Mouse (Mus musculus) neural tube, embryonic 13.5 days (tissue): ENCODE results near the gene Xpo6. TPM values are rescaled to one million over a fixed set of nuclear protein-coding genes. Genes with fewer than 3 reads are reported as not detected.

Experiments used
- ATAC-seq: fragments of 200-750 bp; cut with Nextera tagmentation; 2 replicates; pipeline ENCODE4 v1.8.0; 2017; ENCODE audit warnings: low read depth, mild to moderate bottlenecking, moderate TSS enrichment, moderate library complexity
- H3K27ac ChIP-seq: fragments of 300-500 bp; sonication (generic); replicated peaks from 2 replicates; pipeline ENCODE4 v1.5.1; 2015; ENCODE audit warnings: moderate library complexity, mild to moderate bottlenecking, inconsistent platforms
- H3K27me3 ChIP-seq: fragments of 300-500 bp; sonication (generic); 2 replicates; pipeline ENCODE4 v1.6.1; 2015; ENCODE audit warnings: mild to moderate bottlenecking, inconsistent platforms
- H3K36me3 ChIP-seq: fragments of 300-500 bp; sonication (generic); 2 replicates; pipeline ENCODE4 v1.6.1; 2015; ENCODE audit warnings: mild to moderate bottlenecking, inconsistent platforms
- H3K4me1 ChIP-seq: fragments of 300-500 bp; sonication (generic); replicated peaks from 2 replicates; pipeline ENCODE4 v1.6.1; 2015; ENCODE audit warnings: inconsistent platforms
- H3K4me2 ChIP-seq: fragments of 300-500 bp; sonication (generic); 2 replicates; pipeline ENCODE4 v1.6.1; 2015; ENCODE audit warnings: inconsistent platforms, mild to moderate bottlenecking, moderate library complexity
- H3K4me3 ChIP-seq: fragments of 300-500 bp; sonication (generic); 2 replicates; pipeline ENCODE4 v1.5.1; 2015; ENCODE audit warnings: mild to moderate bottlenecking, inconsistent platforms
- H3K9ac ChIP-seq: fragments of 300-500 bp; sonication (generic); 2 replicates; pipeline ENCODE4 v1.6.1; 2015; ENCODE audit warnings: moderate library complexity, mild to moderate bottlenecking, inconsistent platforms
- H3K9me3 ChIP-seq: fragments of 300-500 bp; sonication (generic); 2 replicates; pipeline ENCODE4 v1.6.1; 2016; ENCODE audit warnings: inconsistent platforms
- WGBS: fragments of 180-500 bp; shearing (Covaris S2); methylation state at CpG from one replicate; pipeline ENCODE4 v1.1.7; 2015; 5-methylcytosine and 5-hydroxymethylcytosine counted together
- polyA plus RNA-seq: library from polyadenylated mRNA; unstranded; fragments of >200 nt; fragmentation: Nextera tagmentation; extraction: Ambion mirVana; gene quantifications from 2 replicates; pipeline ENCODE4 v1.2.1, GENCODE M21; 2015

Gene Xpo6
- polyA plus RNA-seq = 47.8 and 54.7 TPM in 2 replicates

- Histone ChIP-seq H3K4me1 (peaks cover 39% of the 10 kb centered on the region), H3K9me3 (no peaks in the 10 kb centered on the region), H3K9ac (peak within 1 kb of the TSS; percentile 99), H3K36me3 (no peaks in the 10 kb centered on the region), H3K4me3 (peak within 1 kb of the TSS; percentile 96), H3K27me3 (no peaks in the 10 kb centered on the region), H3K4me2 (peak within 1 kb of the TSS; percentile 90), H3K27ac (peak within 1 kb of the TSS; percentile 91)
- WGBS = 1% methylated on average over 49 of the region's 57 CpGs
- ATAC-seq = peak; percentile 97
These were observed at the start of gene Xpo6 for GRCm38 (mm10) chr7:126200178-126200996. Gene Xpo6, minus strand, starts transcription at chr7:126200501.

GRCm38 (mm10) chr7:126249986-126250385 lies 49.7 kb upstream of the Xpo6 start:
- H3K9me3 ChIP-seq = no peaks in the 10 kb centered on the region
- H3K4me3 ChIP-seq = no peak overlapping the region
- peaks cover 5% of the 10 kb centered on the region; the same call in 1 of the 2 replicates for H3K27me3 ChIP-seq
- H3K9ac ChIP-seq = no peak overlapping the region
- H3K4me2 ChIP-seq = 0 out of 2 replicates have a peak overlapping the region, but pooled peaks have one; percentile 5
- H3K4me1 ChIP-seq = peaks cover 10% of the 10 kb centered on the region
- no peak for ATAC-seq
- no peaks in the 10 kb centered on the region for H3K36me3 ChIP-seq
- 79% methylated on average over 3 of the region's 3 CpGs for WGBS
- H3K27ac ChIP-seq = no peak overlapping the region

GRCm38 (mm10) chr7:126249146-126249545 lies 48.8 kb upstream of the Xpo6 start:
- H3K4me2 ChIP-seq = peak overlapping the region; percentile 21; the same call in 1 of the 2 replicates
- peaks cover 5% of the 10 kb centered on the region; the same call in 1 of the 2 replicates for H3K27me3 ChIP-seq
- H3K4me1 ChIP-seq = peaks cover 10% of the 10 kb centered on the region
- H3K9ac ChIP-seq = no peak overlapping the region
- no peak overlapping the region for H3K27ac ChIP-seq
- no peaks in the 10 kb centered on the region for H3K36me3 ChIP-seq
- H3K4me3 ChIP-seq = peak overlapping the region; percentile 19; the same call in 1 of the 2 replicates
- ATAC-seq = no peak
- no peaks in the 10 kb centered on the region for H3K9me3 ChIP-seq
- WGBS = 79% methylated on average over 5 of the region's 5 CpGs

- Histone ChIP-seq H3K9me3 (no peaks in the 10 kb centered on the region), H3K4me3 (peak overlapping the region; percentile 19; the same call in 1 of the 2 replicates), H3K27ac (no peak overlapping the region), H3K36me3 (no peaks in the 10 kb centered on the region), H3K4me2 (peak overlapping the region; percentile 21), H3K4me1 (peaks cover 10% of the 10 kb centered on the region), H3K27me3 (peaks cover 5% of the 10 kb centered on the region; the same call in 1 of the 2 replicates), H3K9ac (peak overlapping the region; percentile 12; the same call in 1 of the 2 replicates)
- 46% methylated on average over 17 of the region's 17 CpGs for WGBS
- no peak for ATAC-seq
These were observed 48.4 kb upstream of the Xpo6 start for GRCm38 (mm10) chr7:126248641-126249141.

- Histone ChIP-seq H3K27me3 (peaks cover 5% of the 10 kb centered on the region; the same call in 1 of the 2 replicates), H3K4me3 (peak overlapping the region; percentile 19; the same call in 1 of the 2 replicates), H3K27ac (no peak overlapping the region), H3K4me1 (peaks cover 10% of the 10 kb centered on the region), H3K4me2 (peak overlapping the region; percentile 21), H3K9me3 (no peaks in the 10 kb centered on the region), H3K9ac (peak overlapping the region; percentile 12; the same call in 1 of the 2 replicates), H3K36me3 (no peaks in the 10 kb centered on the region)
- 0 out of 2 replicates have a peak, but pooled peaks have one; percentile 36 for ATAC-seq
- 5% methylated on average over 6 of the region's 6 CpGs for WGBS
These were observed 47.8 kb upstream of the Xpo6 start for GRCm38 (mm10) chr7:126248088-126248487.

- no peak overlapping the region for H3K27ac ChIP-seq
- H3K9me3 ChIP-seq = no peaks in the 10 kb centered on the region
- peaks cover 5% of the 10 kb centered on the region; the same call in 1 of the 2 replicates for H3K27me3 ChIP-seq
- WGBS = 70% methylated on average over 6 of the region's 6 CpGs
- no peak overlapping the region for H3K4me3 ChIP-seq
- H3K4me1 ChIP-seq = peaks cover 10% of the 10 kb centered on the region
- H3K36me3 ChIP-seq = no peaks in the 10 kb centered on the region
- ATAC-seq = no peak
- no peak overlapping the region for H3K9ac ChIP-seq
- H3K4me2 ChIP-seq = no peak overlapping the region
These were observed 44.0 kb upstream of the Xpo6 start for GRCm38 (mm10) chr7:126244168-126244750.

DNA sequence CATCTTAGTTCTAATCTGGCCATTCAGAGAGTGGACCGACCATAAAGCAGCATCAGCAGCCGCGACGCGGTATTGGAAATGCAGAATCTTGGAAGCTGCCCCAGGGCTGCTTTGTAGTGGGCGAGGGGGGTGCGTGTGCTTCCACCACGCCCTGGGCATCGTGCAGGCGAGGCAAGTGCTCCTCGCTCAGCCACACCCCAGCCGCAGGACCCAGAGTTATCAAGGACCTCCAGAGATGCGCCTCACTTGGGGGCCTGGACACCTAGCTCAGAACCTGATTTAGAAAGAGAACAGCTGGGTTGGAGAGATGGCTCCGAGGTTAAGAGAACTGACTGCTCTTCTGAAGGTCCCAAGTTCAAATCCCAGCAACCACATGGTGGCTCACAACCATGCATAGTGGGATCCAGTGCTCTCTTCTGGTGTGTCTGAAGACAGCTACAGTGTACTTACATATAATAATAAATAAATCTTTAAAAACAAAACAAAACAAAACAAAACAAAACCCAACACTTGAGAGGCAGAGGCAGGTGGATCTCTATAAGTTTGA lies 40.6 kb upstream of the Xpo6 start:
- Histone ChIP-seq H3K9ac (no peak overlapping the region), H3K4me2 (no peak overlapping the region), H3K27me3 (no peaks in the 10 kb centered on the region), H3K9me3 (no peaks in the 10 kb centered on the region), H3K27ac (no peak overlapping the region), H3K4me1 (no peaks in the 10 kb centered on the region), H3K36me3 (no peaks in the 10 kb centered on the region), H3K4me3 (no peak overlapping the region)
- ATAC-seq = no peak
- WGBS = 87% methylated on average over 14 of the region's 14 CpGs

- H3K4me1 ChIP-seq = no peaks in the 10 kb centered on the region
- H3K9me3 ChIP-seq = no peaks in the 10 kb centered on the region
- no peak for ATAC-seq
- WGBS = 76% methylated on average over 5 of the region's 5 CpGs
- H3K27ac ChIP-seq = no peak overlapping the region
- H3K36me3 ChIP-seq = no peaks in the 10 kb centered on the region
- H3K4me3 ChIP-seq = no peak overlapping the region
- no peaks in the 10 kb centered on the region for H3K27me3 ChIP-seq
- no peak overlapping the region for H3K9ac ChIP-seq
- no peak overlapping the region for H3K4me2 ChIP-seq
These were observed 36.5 kb upstream of the Xpo6 start for GRCm38 (mm10) chr7:126236794-126237192.

DNA sequence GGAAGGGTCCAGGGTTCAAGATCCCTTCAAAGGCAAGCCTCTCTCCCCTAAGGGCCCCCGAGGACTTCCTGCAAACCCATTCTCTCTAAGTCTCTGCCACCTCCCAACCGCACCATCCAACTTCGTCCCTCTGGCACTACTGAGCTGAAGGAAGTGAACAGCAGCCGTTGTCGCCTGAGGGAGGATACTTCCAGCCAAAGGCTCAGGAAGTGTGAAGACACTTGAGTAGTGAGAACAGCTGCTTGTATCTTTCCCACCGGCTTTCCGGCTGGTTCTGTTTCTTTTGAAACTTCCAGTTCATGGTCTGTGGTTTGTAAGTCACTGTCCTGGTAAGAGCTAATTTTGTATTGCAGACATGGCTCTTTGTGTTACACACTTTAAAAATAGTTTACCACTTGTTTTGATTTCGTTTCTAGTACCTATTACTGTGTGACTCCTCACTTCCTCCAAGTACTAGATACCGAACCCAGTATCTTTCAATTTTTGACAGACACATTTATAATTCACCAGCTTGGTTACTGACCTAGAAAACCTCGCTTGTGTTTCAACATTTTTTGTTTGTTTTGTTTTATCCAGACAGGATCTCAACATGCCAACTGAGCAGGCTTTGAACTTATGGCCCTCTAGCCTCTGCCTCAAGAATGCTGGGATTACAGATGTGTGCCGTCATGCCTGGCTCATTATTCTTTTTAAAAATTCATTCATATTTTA lies 35.9 kb upstream of the Xpo6 start:
- H3K9ac ChIP-seq = no peak overlapping the region
- no peaks in the 10 kb centered on the region for H3K9me3 ChIP-seq
- no peaks in the 10 kb centered on the region for H3K27me3 ChIP-seq
- WGBS = 68% methylated on average over 11 of the region's 11 CpGs
- ATAC-seq = no peak
- H3K4me1 ChIP-seq = no peaks in the 10 kb centered on the region
- H3K4me2 ChIP-seq = no peak overlapping the region
- no peak overlapping the region for H3K4me3 ChIP-seq
- H3K36me3 ChIP-seq = no peaks in the 10 kb centered on the region
- no peak overlapping the region for H3K27ac ChIP-seq

GRCm38 (mm10) chr7:126234611-126235010 lies 34.3 kb upstream of the Xpo6 start:
- Histone ChIP-seq H3K27me3 (no peaks in the 10 kb centered on the region), H3K9me3 (no peaks in the 10 kb centered on the region), H3K4me1 (no peaks in the 10 kb centered on the region), H3K36me3 (no peaks in the 10 kb centered on the region), H3K9ac (no peak overlapping the region), H3K4me2 (no peak overlapping the region), H3K4me3 (no peak overlapping the region), H3K27ac (no peak overlapping the region)
- ATAC-seq = no peak
- 91% methylated on average over 3 of the region's 3 CpGs for WGBS

DNA sequence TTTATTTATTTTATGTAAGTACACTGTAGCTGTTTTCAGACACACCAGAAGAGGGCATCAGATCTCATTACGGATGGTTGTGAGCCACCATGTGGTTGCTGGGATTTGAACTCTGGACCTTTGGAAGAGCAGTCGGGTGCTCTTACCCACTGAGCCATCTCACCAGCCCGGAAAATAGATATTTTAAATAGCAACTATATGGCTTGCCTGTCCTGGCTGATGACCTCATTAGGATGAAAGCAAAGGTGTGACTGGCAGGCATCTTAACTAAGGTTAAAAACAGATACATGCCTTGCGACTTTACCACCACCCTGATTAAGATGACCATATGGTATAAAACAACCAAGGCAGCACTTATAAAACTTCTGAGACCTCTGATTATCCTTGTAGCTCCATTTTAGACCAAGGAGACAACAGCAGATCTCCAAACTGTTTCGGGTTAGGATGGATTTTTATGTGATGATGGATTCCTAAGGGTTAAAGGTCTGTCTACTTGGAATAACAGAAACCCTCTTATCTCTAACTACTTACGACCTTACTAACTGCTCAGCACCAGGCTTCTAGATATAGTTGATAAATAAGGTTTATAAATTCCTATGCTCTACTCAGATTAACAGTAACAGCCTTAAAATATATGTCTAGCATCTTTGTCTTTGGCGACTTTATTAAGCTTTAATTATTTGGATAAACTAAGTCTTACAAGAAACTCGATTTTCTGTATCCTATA lies 32.2 kb upstream of the Xpo6 start:
- H3K9ac ChIP-seq = no peak overlapping the region
- H3K4me3 ChIP-seq = no peak overlapping the region
- ATAC-seq = no peak
- H3K4me1 ChIP-seq = no peaks in the 10 kb centered on the region
- no peak overlapping the region for H3K27ac ChIP-seq
- no peaks in the 10 kb centered on the region for H3K36me3 ChIP-seq
- no peak overlapping the region for H3K4me2 ChIP-seq
- 87% methylated on average over 7 of the region's 8 CpGs for WGBS
- H3K9me3 ChIP-seq = no peaks in the 10 kb centered on the region
- H3K27me3 ChIP-seq = no peaks in the 10 kb centered on the region
